Mouse (Mus musculus): ENCODE measurements around the gene Disp3. TPM values are rescaled to one million over a fixed set of nuclear protein-coding genes. Genes with fewer than 3 reads are reported as not detected.

The Disp3 gene
- polyA plus RNA-seq (2016; fragmentation: Nextera tagmentation; extraction: Ambion mirVana): 0.33 and 0.60 TPM in 2 replicates

DNA sequence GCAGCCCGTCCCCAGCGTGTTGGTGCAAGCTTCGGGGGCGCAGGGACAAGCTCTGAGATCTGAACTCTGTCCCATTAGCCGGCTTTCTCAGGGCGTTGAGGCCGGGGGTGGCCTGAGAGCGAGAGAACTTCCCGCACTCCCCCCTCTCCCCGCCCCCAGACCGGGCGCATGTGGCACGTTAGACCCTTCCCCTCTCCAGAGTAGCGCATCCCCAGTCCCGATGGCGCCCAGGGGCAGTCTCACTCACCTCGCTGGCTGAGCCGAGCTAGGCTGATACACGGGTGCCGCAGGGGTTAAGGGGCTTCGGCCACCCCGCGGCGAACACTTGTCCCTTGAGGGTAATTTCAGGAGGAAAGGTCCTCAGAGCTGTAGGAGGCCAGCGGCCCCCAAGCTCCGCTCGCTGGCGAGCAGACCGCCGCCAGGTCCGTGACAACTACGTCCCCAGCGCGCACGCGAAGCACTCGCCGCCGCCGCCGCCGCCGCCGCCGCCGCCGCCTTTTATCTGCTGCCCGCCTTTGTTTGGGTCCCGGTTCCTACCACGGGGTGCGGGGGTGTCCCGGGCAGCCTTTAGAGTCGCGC lies at the start of gene Disp3:
Gene Disp3 (minus strand): TSS at position 490 of the 579 bp plus-strand sequence.
- H3K9me3 ChIP-seq (replicated peaks): no peaks in the 10 kb centered on the region
- H3K27ac ChIP-seq: peak within 1 kb of the TSS; percentile 68
- H3K4me1 ChIP-seq: peaks cover 47% of the 10 kb centered on the region
- H3K27me3 ChIP-seq (ENCODE audit: low read depth, poor library complexity, severe bottlenecking): peaks cover 47% of the 10 kb centered on the region
- H3K36me3 ChIP-seq: no peaks in the 10 kb centered on the region
- peak within 1 kb of the TSS; percentile 58 for H3K4me3 ChIP-seq
- peak; percentile 60 for DNase-seq (ENCODE audit: low spot score)
- WGBS: 1% methylated on average over 54 of the region's 54 CpGs

DNA sequence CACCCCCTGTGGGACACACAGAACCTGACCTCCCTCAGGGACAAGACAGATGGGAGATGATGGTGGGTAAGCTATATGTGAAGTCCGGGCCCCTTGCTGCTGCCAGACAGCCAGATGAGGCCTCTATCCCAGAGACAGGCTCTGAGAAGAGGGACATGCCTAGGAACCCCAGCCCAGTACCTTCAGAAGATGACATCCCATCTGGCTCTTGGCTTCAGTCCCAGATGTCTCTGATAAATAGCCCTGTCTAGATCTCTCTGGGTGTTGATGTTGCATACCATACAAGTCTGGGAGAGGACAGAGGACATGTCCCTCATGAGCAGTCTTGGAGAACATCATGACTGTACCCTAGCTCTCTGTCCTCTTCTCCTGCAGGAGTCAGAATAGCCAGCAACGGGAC lies 42.5 kb upstream of the Disp3 start:
- no peak overlapping the region for H3K27ac ChIP-seq
- H3K27me3 ChIP-seq (ENCODE audit: low read depth, poor library complexity, severe bottlenecking): no peaks in the 10 kb centered on the region
- H3K4me3 ChIP-seq: no peak overlapping the region
- no peaks in the 10 kb centered on the region for H3K36me3 ChIP-seq
- DNase-seq (ENCODE audit: low spot score): no peak
- H3K9me3 ChIP-seq (replicated peaks): no peaks in the 10 kb centered on the region
- WGBS: 87% methylated on average over 2 of the region's 2 CpGs
- H3K4me1 ChIP-seq: peaks cover 29% of the 10 kb centered on the region

DNA sequence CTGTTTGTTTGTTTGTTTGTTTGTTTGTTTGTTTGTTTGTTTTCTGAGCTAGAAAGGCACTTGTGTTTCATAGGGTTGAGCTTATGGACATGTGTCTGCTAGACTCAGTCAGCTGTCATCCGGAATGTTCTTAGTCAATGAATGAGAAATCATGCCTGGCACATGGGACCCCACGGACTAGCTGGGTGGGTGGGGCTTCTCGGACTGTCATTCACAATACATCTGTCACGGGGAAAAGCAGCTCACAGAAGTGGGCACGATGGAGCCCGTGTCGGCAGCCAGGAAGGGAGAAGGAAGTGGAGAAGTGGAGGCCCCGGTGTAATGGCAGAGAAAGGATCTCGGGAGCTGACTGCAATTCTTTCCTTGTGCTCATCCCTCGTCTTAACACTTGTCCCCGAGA lies 41.7 kb upstream of the Disp3 start:
- no peak for DNase-seq (ENCODE audit: low spot score)
- Histone ChIP-seq H3K9me3 (replicated peaks) (no peaks in the 10 kb centered on the region), H3K27ac (no peak overlapping the region), H3K4me1 (peaks cover 37% of the 10 kb centered on the region), H3K36me3 (no peaks in the 10 kb centered on the region), H3K4me3 (no peak overlapping the region), H3K27me3 (ENCODE audit: low read depth, poor library complexity, severe bottlenecking) (peaks cover 8% of the 10 kb centered on the region; the same call in 1 of the 2 replicates)
- WGBS: 70% methylated on average over 11 of the region's 11 CpGs

DNA sequence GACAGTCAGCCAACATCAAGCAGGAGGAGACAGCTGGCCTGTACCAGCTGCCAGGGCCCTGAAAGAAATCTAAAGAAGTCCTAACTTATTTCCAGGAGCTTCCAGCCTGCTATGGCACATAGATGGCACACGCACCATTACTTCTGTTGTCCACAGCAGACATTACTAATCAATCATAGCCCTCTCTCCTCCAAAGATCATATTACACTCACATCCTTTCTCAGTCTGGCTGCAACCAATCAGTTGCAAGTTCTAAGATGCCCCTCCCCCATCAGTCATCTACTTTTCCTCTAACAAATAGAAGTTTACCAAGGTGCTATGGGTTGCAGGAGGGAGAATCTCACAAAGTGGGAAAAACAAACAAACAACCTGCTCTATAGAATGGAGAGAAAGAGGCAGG lies 40.5 kb upstream of the Disp3 start:
- H3K27ac ChIP-seq: no peak overlapping the region
- no peaks in the 10 kb centered on the region for H3K36me3 ChIP-seq
- 71% methylated on average over 1 of the region's 1 CpGs for WGBS
- no peak overlapping the region for H3K4me3 ChIP-seq
- H3K4me1 ChIP-seq: peaks cover 41% of the 10 kb centered on the region
- peaks cover 10% of the 10 kb centered on the region; the same call in 1 of the 2 replicates for H3K27me3 ChIP-seq (ENCODE audit: low read depth, poor library complexity, severe bottlenecking)
- H3K9me3 ChIP-seq (replicated peaks): no peaks in the 10 kb centered on the region
- no peak for DNase-seq (ENCODE audit: low spot score)

DNA sequence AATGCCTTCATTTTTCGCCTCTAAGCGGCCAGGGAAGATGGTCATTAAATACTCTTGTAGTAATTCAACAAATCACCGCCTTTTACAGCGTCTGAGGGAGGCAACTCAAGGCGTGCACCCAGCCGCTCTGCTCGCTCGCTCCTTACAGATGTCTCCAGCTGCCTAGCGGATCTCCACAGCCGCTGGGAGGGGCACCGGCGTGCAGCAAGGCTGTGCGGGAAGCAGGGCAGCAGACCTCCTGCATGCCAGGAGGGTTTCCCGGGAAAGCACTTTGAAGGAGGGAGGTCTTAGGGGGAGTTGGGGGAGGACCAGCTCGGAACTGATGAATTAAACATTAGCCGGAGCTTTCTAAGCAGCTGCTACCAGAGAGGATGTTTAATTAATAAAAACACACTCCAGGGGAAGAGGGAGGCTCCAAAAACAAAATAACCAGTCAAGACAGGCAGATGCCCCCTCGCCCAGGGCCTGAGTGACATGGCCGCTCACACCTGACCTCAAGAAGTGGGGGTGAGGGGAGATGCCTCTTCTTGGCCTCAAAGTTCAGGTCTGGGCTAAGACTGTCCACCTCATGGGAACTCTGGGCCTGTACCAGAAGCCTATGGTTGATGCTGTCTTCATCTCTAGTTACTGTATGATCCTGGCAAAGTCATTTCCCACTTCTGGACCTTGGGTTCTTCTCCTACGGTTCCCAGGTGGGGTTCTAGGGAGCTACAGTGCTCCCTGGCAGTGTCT lies 39.7 kb upstream of the Disp3 start:
- 11% methylated on average over 19 of the region's 19 CpGs for WGBS
- Histone ChIP-seq H3K9me3 (replicated peaks) (no peaks in the 10 kb centered on the region), H3K27ac (0 out of 2 replicates have a peak overlapping the region, but pooled peaks have one; percentile 32), H3K27me3 (ENCODE audit: low read depth, poor library complexity, severe bottlenecking) (peaks cover 13% of the 10 kb centered on the region; the same call in 1 of the 2 replicates), H3K36me3 (no peaks in the 10 kb centered on the region), H3K4me3 (peak overlapping the region; percentile 31), H3K4me1 (peaks cover 49% of the 10 kb centered on the region)
- peak; percentile 63 for DNase-seq (ENCODE audit: low spot score)

DNA sequence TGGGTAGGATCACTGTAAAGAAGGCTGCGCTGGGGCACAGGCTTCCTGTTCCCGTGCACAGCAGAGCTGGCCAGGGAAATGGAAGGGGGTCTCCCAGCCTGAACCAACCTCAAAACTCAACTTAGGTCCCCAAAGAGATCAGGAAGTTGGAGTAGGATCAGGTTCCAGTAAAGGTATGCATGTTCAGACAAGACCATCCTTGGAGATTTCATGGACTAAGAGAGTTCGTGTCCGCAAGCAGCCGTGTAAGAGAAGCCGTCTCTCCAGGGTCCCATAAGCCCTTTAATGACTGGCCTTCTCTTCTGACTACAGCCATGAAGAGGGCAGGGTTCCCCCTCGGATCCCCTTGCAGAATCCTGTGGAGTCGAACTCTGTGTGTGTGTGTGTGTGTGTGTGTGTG lies 39.0 kb upstream of the Disp3 start:
- Histone ChIP-seq H3K9me3 (replicated peaks) (no peaks in the 10 kb centered on the region), H3K4me1 (peaks cover 56% of the 10 kb centered on the region), H3K27ac (0 out of 2 replicates have a peak overlapping the region, but pooled peaks have one; percentile 32), H3K27me3 (ENCODE audit: low read depth, poor library complexity, severe bottlenecking) (peaks cover 20% of the 10 kb centered on the region; the same call in 1 of the 2 replicates), H3K4me3 (peak overlapping the region; percentile 31; the same call in 1 of the 2 replicates), H3K36me3 (no peaks in the 10 kb centered on the region)
- DNase-seq (ENCODE audit: low spot score): no peak
- 60% methylated on average over 8 of the region's 8 CpGs for WGBS

DNA sequence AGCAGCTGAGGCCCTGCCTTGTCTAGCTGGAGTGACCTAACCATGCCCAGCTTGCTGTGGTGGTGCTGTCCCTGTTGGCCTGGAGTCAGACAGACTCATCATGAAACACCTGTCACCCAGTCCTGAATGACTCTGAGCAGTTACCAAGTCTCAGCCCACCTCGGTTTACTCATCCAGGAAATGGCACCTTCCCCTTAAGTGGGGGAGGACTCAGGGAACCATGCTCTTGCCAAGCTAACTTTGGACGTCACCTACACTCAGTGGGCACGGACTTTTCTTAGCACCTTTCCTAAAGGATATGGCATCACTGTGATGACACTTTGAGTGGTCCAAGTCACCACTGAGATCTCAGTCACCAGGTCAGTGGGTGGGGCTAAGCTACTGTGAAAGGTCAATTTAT lies 38.2 kb upstream of the Disp3 start:
- no peak for DNase-seq (ENCODE audit: low spot score)
- no peaks in the 10 kb centered on the region for H3K36me3 ChIP-seq

DNA sequence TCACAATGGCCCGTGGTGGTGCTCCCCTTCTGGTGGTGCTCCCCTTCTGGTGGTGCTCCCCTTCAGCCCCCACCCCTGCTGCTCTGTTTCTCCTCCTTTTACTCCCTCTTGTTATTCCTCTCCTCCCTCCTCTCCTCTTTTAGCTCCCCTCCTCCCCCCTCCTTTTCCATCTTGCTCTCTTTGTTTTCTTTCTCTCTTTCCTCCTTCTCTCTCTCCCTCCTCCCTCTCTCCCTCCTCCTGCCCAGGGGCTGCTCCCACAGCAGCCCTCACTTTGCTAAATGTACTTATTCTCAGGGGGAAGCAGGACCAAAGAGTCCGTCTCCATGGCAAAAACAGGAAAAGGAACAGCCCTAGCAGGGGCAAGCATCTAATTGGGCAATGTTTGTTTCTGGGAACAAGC lies 37.3 kb upstream of the Disp3 start:
- H3K4me3 ChIP-seq: no peak overlapping the region
- H3K36me3 ChIP-seq: no peaks in the 10 kb centered on the region
- 27% methylated on average over 2 of the region's 2 CpGs for WGBS

More for the DNA sequence above, 38.2 kb upstream of the Disp3 start:
- Histone ChIP-seq H3K27ac (no peak overlapping the region), H3K27me3 (ENCODE audit: low read depth, poor library complexity, severe bottlenecking) (peaks cover 28% of the 10 kb centered on the region; the same call in 1 of the 2 replicates), H3K4me1 (peaks cover 61% of the 10 kb centered on the region), H3K4me3 (no peak overlapping the region), H3K9me3 (replicated peaks) (no peaks in the 10 kb centered on the region)
- 91% methylated on average over 3 of the region's 3 CpGs for WGBS

DNA sequence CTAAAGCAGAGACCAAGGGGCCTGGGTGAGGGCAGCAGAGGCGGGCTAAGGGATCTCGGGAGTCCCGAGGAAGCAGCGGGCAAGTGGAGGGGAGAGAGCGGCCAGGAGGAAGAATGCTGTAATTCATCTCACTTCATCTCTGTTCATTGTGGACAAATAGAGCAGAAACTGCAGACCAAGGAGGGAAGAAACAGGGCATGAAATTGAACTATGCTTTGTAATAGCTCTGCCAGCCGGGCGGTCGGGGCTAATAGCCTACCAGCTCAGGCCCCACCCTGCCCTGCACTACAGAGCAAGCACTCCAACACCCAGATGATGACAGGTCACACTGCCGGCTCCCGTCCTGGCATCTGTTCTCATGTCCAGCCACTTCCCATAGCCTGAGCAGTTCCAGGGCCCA lies 34.4 kb upstream of the Disp3 start:
- no peaks in the 10 kb centered on the region for H3K36me3 ChIP-seq
- no peak for DNase-seq (ENCODE audit: low spot score)
- 35% methylated on average over 10 of the region's 10 CpGs for whole genome bisulfite sequencing

More for the DNA sequence above, 37.3 kb upstream of the Disp3 start:
- Histone ChIP-seq H3K27ac (peak overlapping the region; percentile 28; the same call in 1 of the 2 replicates), H3K27me3 (ENCODE audit: low read depth, poor library complexity, severe bottlenecking) (peaks cover 30% of the 10 kb centered on the region; the same call in 1 of the 2 replicates), H3K9me3 (replicated peaks) (no peaks in the 10 kb centered on the region), H3K4me1 (peaks cover 61% of the 10 kb centered on the region)
- DNase-seq (ENCODE audit: low spot score): no peak

DNA sequence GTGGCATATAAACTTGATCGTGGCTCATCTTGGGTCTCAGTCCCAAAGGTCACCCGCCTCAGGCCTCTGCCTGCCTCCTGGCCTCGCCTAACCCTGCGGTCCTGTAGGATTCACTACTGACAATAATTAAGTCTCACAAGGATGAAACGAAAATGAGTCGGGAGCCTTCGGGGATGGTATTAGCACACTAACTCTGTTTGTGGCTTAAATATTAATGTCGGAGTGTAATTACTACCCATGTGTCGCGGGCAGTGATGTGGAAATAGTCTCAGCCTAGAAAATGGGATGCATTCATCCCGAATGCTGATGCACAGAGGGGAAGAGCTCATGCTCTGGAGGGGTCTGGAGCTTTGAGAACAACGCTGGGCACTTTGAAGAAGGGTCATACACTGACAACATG lies 31.6 kb upstream of the Disp3 start:
- Histone ChIP-seq H3K27me3 (ENCODE audit: low read depth, poor library complexity, severe bottlenecking) (peaks cover 37% of the 10 kb centered on the region), H3K9me3 (replicated peaks) (no peaks in the 10 kb centered on the region), H3K27ac (no peak overlapping the region), H3K4me3 (no peak overlapping the region), H3K36me3 (no peaks in the 10 kb centered on the region), H3K4me1 (peaks cover 41% of the 10 kb centered on the region)
- WGBS: 89% methylated on average over 12 of the region's 12 CpGs
- DNase-seq (ENCODE audit: low spot score): no peak

More for the DNA sequence above, 34.4 kb upstream of the Disp3 start:
- H3K27ac ChIP-seq: no peak overlapping the region
- H3K9me3 ChIP-seq (replicated peaks): no peaks in the 10 kb centered on the region
- H3K4me3 ChIP-seq: no peak overlapping the region
- H3K27me3 ChIP-seq (ENCODE audit: low read depth, poor library complexity, severe bottlenecking): peaks cover 30% of the 10 kb centered on the region; the same call in 1 of the 2 replicates
- H3K4me1 ChIP-seq: peaks cover 59% of the 10 kb centered on the region

DNA sequence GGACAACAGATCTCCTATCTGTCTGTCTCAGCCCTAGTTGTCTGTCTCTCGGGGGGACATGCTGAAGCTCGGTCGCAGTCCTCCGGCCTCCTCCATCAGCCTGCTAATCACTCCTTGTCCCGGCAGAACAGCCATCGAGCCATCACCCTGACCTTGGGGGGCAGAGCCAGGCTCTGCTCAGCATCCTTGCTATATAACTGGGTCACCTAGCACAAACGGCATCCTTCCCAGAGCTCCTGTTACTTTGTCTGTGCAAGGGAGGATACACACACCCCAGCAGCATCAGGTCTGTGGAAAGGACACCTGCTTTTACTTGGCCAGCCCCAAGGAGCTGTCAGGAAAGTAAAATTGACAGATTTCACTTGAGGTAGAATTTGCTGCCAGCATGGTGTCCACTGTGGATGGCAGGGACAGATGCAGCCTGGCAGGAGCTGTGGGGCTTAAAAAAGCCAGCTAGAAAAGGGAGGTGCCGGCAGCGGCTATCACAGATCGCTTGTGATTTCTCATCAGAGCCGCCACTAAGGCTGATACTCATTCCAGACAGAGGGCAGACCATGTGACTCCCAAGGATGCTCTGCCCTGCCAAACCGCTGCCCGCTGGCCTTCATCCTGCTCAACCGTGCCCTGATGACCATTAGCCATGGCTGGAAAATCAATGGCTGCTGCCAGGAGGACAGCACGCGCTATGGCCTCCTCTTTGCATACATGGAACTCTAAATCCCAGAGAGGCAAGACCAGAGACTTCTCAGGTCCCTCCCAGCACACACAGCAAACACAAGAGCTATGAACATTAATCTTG lies 27.8 kb upstream of the Disp3 start:
- peaks cover 43% of the 10 kb centered on the region for H3K27me3 ChIP-seq (ENCODE audit: low read depth, poor library complexity, severe bottlenecking)
- DNase-seq (ENCODE audit: low spot score): no peak
- WGBS: 89% methylated on average over 16 of the region's 16 CpGs
- no peaks in the 10 kb centered on the region for H3K9me3 ChIP-seq (replicated peaks)
- no peak overlapping the region for H3K4me3 ChIP-seq
- no peaks in the 10 kb centered on the region for H3K36me3 ChIP-seq
- H3K4me1 ChIP-seq: peaks cover 32% of the 10 kb centered on the region
- H3K27ac ChIP-seq: no peak overlapping the region

DNA sequence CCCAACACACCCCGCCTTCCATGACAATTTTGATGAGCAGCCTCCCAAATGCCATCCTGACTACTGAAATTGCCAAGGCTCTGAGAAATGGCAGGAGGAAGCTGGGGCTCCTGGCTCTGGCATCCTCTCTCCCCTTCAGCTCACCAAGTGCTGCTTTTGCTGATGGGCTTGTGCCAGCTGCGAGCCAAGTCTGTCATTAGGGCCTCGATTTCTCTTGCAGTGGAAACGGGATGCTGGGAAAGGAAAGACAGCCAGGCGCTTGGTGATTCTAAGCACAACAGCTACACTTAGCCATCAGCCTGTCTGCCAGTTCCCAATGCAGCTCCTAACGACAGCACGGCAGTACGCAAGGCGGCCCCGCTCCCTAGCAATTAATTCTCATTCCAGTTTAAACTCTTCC lies 26.6 kb upstream of the Disp3 start:
- DNase-seq (ENCODE audit: low spot score): no peak
- H3K4me3 ChIP-seq: no peak overlapping the region
- peaks cover 35% of the 10 kb centered on the region for H3K4me1 ChIP-seq
- H3K9me3 ChIP-seq (replicated peaks): no peaks in the 10 kb centered on the region
- no peak overlapping the region for H3K27ac ChIP-seq
- WGBS: 64% methylated on average over 10 of the region's 10 CpGs
- H3K27me3 ChIP-seq (ENCODE audit: low read depth, poor library complexity, severe bottlenecking): peaks cover 52% of the 10 kb centered on the region
- H3K36me3 ChIP-seq: no peaks in the 10 kb centered on the region
